Mouse (Mus musculus) splenic B cell, adult 2 months (primary cell): ENCODE results near the gene Zfp53.
A peak's percentile ranks its signal among the peaks of the same experiment; 100 is the strongest.

Experiments
- DNase-seq: peaks from one replicate; pipeline ENCODE4 v3.0.0-alpha.2; 2011; ENCODE audit warnings: low read depth, low spot score
- H3K27me3 ChIP-seq: 2 replicates; pipeline ENCODE4 v1.6.1; 2012; ENCODE audit warnings: mild to moderate bottlenecking, low read length, moderate library complexity, mixed read lengths; ENCODE audit not compliant: control insufficient read depth, poor library complexity, insufficient read depth, severe bottlenecking
- H3K36me3 ChIP-seq: 2 replicates; pipeline ENCODE4 v1.6.1; 2012; ENCODE audit warnings: mild to moderate bottlenecking, low read length, moderate library complexity, mixed read lengths; ENCODE audit not compliant: control insufficient read depth, poor library complexity, insufficient read depth, severe bottlenecking

Gene Zfp53

GRCm38 (mm10) chr17:21504524-21504923 lies 15.7 kb downstream of the Zfp53 start:
- DNase-seq, result peak; percentile 29
- H3K36me3 ChIP-seq, result peaks cover 4% of the 10 kb centered on the region
- H3K27me3 ChIP-seq, result no peaks in the 10 kb centered on the region

- no peaks in the 10 kb centered on the region for H3K27me3 ChIP-seq
- no peak for DNase-seq
- H3K36me3 ChIP-seq, result peaks cover 4% of the 10 kb centered on the region
Measured at GRCm38 (mm10) chr17:21506258-21506657, 17.5 kb downstream of the Zfp53 start.

- no peak for DNase-seq
- Histone ChIP-seq H3K36me3 (peaks cover 4% of the 10 kb centered on the region; the same call in 1 of the 2 replicates), H3K27me3 (no peaks in the 10 kb centered on the region)
Measured at GRCm38 (mm10) chr17:21509756-21510155, 21.0 kb downstream of the Zfp53 start.

GRCm38 (mm10) chr17:21515403-21516105 lies 26.8 kb downstream of the Zfp53 start:
- Histone ChIP-seq H3K27me3 (no peaks in the 10 kb centered on the region), H3K36me3 (no peaks in the 10 kb centered on the region)
- peak; percentile 86 for DNase-seq

GRCm38 (mm10) chr17:21516201-21517129 lies 27.7 kb downstream of the Zfp53 start:
- DNase-seq, result peak; percentile 40
- Histone ChIP-seq H3K27me3 (no peaks in the 10 kb centered on the region), H3K36me3 (no peaks in the 10 kb centered on the region)

GRCm38 (mm10) chr17:21517130-21517671 lies 28.4 kb downstream of the Zfp53 start:
- Histone ChIP-seq H3K36me3 (no peaks in the 10 kb centered on the region), H3K27me3 (no peaks in the 10 kb centered on the region)
- DNase-seq, result no peak

- Histone ChIP-seq H3K27me3 (no peaks in the 10 kb centered on the region), H3K36me3 (no peaks in the 10 kb centered on the region)
- no peak for DNase-seq
Measured at GRCm38 (mm10) chr17:21526270-21526669, 37.5 kb downstream of the Zfp53 start.

GRCm38 (mm10) chr17:21530645-21531330 lies 42.0 kb downstream of the Zfp53 start:
- H3K36me3 ChIP-seq, result no peaks in the 10 kb centered on the region
- DNase-seq, result no peak
- H3K27me3 ChIP-seq, result no peaks in the 10 kb centered on the region

GRCm38 (mm10) chr17:21531621-21532020 lies 42.8 kb downstream of the Zfp53 start:
- H3K36me3 ChIP-seq, result no peaks in the 10 kb centered on the region
- H3K27me3 ChIP-seq, result no peaks in the 10 kb centered on the region
- DNase-seq, result no peak

- H3K27me3 ChIP-seq, result no peaks in the 10 kb centered on the region
- DNase-seq, result peak; percentile 59
- H3K36me3 ChIP-seq, result no peaks in the 10 kb centered on the region
Measured at GRCm38 (mm10) chr17:21532101-21532951, 43.5 kb downstream of the Zfp53 start.

GRCm38 (mm10) chr17:21533961-21534360 lies 45.2 kb downstream of the Zfp53 start:
- Histone ChIP-seq H3K36me3 (no peaks in the 10 kb centered on the region), H3K27me3 (no peaks in the 10 kb centered on the region)
- no peak for DNase-seq

GRCm38 (mm10) chr17:21534460-21535095 lies 45.8 kb downstream of the Zfp53 start:
- DNase-seq, result peak; percentile 92
- no peaks in the 10 kb centered on the region for H3K36me3 ChIP-seq
- no peaks in the 10 kb centered on the region for H3K27me3 ChIP-seq

- DNase-seq, result peak; percentile 61
- no peaks in the 10 kb centered on the region for H3K27me3 ChIP-seq
- H3K36me3 ChIP-seq, result peaks cover 2% of the 10 kb centered on the region; the same call in 1 of the 2 replicates
Measured at GRCm38 (mm10) chr17:21535096-21536001, 46.6 kb downstream of the Zfp53 start, which contains the start of gene Zfp52. Gene Zfp52 (plus strand): TSS chr17:21535539.
